Mouse (Mus musculus): Measurements from ENCODE around the gene Rpl18a.
A peak's percentile ranks its signal among the peaks of the same experiment; 100 is the strongest.

GRCm38 (mm10) chr8:70865350-70866000 lies 31.7 kb downstream of the Rpl18a start:
- no peak for TF ChIP-seq CTCF (IDR thresholded peaks at IDR 0.05; ENCODE audit: borderline replicate concordance, insufficient read depth, low read length)
- peak; percentile 51 for TF ChIP-seq POLR2A (IDR thresholded peaks at IDR 0.05; ENCODE audit: low read depth, low read length)
